Mouse (Mus musculus): ENCODE measurements at regions not wholly inside any gene's neighbourhood (a gene's known extent, or its start where the extent isn't known, plus 50 kb on each side); places are given as distances from the start of the nearest gene placed in this dataset.

GRCm38 (mm10) chr1:91730281-91730680 lies 71.0 kb upstream of the Twist2 start:
- intact Hi-C loops (cut with DNase I; ENCODE audit: low total_unique reads): no loop called here
- DNase-seq: no peak

DNA sequence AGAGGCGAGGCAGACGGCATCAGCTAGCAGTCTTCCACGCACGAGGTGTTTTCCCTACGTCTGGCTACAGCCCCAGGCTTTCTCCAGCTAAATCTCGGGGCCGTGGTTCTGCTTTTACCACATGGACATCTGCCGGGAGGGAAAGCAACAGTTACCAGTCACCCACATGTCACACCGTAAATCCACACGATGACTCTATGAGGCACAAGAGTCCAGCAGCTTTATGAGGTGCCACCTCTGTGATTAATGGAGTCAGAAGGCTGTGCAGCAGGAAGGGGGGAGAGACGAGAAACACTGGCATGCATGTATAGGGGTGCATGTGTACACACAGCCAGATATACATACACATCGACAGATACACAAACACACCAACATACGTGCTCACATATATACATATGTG lies 69.6 kb upstream of the Twist2 start:
- no peak for DNase-seq
- intact Hi-C loops (cut with DNase I; ENCODE audit: low total_unique reads): no loop called here

DNA sequence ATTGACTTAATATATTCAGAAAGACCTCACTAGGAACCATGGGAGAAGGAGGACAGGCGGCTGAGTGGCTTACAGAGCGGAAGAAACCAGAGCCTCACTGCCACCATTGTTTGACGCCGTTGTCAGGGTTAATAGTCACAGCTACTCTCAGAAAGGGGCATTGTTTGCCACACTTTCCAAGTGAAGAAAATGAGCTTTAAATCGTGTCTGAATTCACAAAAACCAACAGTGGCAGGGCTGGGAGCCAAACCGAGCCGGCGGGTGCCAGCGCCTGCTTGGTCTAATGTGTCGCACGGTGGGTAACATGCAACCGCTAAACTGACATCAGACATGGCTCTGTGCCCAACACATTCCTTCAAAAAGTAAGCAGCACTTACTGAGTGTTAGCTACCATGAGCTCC lies 68.8 kb upstream of the Twist2 start:
- DNase-seq: no peak
- intact Hi-C loops (cut with DNase I; ENCODE audit: low total_unique reads): no loop called here

DNA sequence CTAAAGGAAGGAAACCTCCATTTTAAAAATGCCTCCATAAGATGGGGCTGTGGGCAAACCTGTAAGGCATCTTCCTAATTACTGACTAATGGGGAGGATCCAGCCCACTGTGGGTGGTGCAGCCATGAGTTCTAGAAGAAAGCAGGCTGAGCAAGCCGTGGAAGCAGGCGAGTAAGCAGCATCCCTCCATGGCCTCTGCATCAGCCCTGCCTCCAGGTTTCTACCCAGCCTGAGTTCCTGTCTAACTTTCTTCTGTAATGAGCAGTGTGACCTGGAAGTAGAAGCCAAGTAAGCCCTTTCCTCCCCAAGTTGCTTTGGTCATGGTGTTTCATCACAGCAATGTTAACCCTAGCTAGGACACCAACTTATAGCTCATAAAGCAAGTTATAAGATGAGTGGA lies 66.5 kb upstream of the Twist2 start:
- no peak for DNase-seq
- intact Hi-C loops (cut with DNase I; ENCODE audit: low total_unique reads): no loop called here

- intact Hi-C loops (cut with DNase I; ENCODE audit: low total_unique reads): no loop called here
- DNase-seq: no peak
Observed at GRCm38 (mm10) chr1:91735436-91735835, 65.8 kb upstream of the Twist2 start.

DNA sequence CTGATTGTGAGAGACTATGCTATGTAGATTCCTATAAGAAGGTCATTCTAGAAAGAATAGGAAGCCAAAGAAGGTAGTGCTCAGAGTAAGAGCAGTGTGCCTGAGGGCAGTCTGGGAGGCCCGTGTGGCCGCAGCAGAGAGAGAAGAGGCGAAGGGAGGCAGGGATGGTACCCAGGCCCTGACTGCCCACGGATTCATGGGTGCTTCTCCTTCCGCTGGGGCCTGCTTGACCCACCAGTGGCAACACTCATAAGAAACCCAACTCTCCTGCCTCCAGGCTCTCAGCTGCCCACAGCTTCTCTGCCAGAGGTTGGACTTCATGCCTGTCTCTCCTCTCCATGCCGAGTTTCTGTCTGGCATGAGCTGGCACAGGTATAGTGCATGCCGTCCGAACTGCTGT lies 60.6 kb upstream of the Twist2 start:
- no peak for DNase-seq

DNA sequence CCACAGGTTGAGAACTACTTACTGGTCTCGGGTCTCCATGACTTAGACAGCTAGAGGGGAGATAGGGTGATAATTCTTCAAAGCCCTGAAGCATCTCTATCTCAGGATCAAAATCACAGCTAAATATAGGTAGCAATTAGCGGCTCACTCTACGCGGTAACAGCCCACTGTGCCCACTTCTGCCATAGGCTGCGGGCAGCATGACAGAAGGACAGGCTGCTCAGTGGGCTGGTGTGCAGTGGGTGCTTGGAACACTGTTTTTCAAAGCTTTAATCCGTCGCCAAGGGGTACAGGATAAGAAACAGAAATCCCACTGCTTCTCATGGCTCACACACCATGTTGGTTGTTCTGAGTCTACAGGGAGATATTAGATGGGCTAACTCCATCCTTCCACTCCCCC lies 59.2 kb upstream of the Twist2 start:
- intact Hi-C loops (cut with DNase I; ENCODE audit: low total_unique reads): no loop called here

More for the DNA sequence above, 60.6 kb upstream of the Twist2 start:
- intact Hi-C loops (cut with DNase I; ENCODE audit: low total_unique reads): no loop called here

DNA sequence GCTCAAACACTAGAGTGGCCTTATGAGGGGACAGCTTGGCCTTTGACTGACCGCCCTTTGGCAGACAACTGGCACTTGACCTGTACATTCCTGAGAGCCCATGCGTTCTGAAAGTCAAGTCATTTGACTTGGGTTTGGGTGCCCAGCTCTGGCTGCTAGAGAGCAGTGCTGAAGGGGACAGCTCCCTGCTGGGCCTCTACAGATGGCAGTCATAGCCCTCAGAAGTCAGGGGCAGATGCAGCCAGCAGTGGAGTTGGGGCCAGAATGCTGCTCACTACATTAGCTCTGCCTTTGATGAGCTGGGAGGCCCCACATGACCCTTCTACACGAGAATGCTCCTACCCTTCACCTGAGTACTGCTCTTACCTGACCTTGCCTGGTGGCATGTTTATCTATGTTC lies 58.3 kb upstream of the Twist2 start:
- intact Hi-C loops (cut with DNase I; ENCODE audit: low total_unique reads): no loop called here
- DNase-seq: no peak

More for the DNA sequence above, 59.2 kb upstream of the Twist2 start:
- DNase-seq: no peak

GRCm38 (mm10) chr1:91744076-91744475 lies 57.2 kb upstream of the Twist2 start:
- DNase-seq: no peak
- intact Hi-C loops (cut with DNase I; ENCODE audit: low total_unique reads): no loop called here

DNA sequence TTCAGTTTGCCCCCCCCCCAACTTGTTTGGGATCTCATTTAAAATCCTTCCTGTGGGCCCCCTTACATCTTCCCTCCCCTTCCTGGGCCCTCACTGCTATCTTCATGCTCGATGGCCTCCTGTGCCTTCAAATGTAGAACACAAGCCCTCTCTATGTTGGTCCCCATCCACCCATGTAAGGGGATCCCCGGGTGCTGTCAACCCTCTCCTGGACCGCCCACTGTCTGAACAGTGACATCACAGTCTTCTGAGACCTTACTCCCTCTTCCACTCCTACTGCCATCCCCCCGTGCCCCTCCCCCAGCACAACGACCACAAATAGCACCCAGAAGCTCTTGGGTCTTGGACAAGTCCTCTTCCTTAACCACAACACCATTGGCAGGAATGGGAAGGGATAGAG lies 56.6 kb upstream of the Twist2 start:
- intact Hi-C loops (cut with DNase I; ENCODE audit: low total_unique reads): loop anchor here (5.0 kb wide), 1 partner anchor 137 kb away; no protein-coding TSS in a partner anchor
- no peak for DNase-seq

GRCm38 (mm10) chr1:91747583-91747982 lies 53.7 kb upstream of the Twist2 start:
- intact Hi-C loops (cut with DNase I; ENCODE audit: low total_unique reads): loop anchor here (5.0 kb wide), 1 partner anchor 140 kb away; no protein-coding TSS in a partner anchor
- no peak for DNase-seq

All from gastrocnemius, postnatal 14 days (tissue).